Mouse (Mus musculus): Measurements from ENCODE around the gene 1700001C19Rik.

Gene 1700001C19Rik

DNA sequence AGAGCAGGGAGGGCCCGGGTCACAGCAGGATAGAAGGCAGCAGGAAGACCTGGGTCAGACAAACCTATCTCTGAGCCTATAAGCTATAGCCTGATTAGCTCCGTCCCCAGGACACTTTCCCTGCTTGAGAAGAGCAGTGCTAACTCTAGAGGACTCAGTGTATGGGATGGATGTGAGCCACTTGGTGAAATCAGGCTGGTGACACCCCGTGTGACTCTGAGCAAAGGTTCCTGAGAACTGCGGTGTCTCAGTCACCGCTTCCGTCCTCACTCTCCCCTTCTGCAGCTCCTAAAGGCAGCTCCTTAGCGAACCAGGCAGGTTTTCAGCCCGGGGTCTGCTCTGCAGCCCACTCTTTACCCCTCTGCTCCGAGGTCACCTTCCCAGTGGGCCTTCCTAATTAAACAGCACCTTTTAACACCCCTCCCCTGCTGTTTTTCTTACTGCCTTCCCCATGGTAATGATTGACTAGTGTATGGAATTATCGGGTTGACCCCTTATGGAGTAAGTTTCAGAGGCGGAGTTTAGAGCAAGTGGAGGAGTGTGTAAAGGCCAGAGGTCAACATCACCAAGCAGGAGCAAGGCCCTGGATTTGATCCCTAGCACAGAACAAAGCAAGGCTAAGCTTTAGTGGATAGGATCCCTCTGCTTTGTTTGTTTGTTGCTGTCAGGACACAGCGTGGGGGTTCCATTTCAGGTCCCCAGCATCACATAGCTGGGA is 27.2 kb upstream of the 1700001C19Rik start:
- in situ Hi-C loops (cut with MboI; ENCODE audit: low pct_unique_long_range_greater_than_20kb in 1 of 2, low sequenced_read_pairs in 2 of 2, unreplicated experiment in 1 of 2), result no loop called here

DNA sequence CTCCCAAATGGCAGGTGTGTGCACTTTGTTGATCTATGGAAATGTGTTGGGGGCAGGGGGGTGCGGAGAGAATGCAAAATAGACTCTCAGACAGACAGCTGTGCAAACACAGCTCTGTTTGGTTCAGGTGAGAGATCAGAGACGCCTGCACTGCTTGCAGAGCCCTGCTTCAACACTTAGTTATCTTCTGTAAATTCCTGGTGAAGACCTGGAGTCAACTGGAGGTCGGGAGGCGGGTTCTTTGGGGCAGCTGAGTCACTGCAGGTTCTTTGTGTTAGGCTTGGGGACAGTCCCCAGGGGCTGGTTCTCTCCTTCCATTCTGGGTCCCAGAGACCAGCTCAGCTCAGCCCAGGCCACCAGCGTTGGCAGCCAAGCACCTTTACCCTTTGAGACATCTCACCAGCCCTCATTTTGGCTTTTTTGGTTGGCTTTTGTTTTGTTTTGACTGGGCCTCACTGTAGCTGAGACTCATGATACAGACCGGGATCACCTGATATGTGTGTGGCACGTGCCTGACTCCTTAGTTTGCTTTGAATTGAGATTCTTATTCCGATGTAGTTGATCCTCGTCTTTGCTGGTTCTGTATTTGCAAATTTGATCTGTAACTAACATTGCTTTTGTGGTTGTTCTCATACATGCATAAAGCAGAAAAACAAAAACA is 25.7 kb upstream of the 1700001C19Rik start:
- in situ Hi-C loops (cut with MboI; ENCODE audit: low pct_unique_long_range_greater_than_20kb in 1 of 2, low sequenced_read_pairs in 2 of 2, unreplicated experiment in 1 of 2), result no loop called here

DNA sequence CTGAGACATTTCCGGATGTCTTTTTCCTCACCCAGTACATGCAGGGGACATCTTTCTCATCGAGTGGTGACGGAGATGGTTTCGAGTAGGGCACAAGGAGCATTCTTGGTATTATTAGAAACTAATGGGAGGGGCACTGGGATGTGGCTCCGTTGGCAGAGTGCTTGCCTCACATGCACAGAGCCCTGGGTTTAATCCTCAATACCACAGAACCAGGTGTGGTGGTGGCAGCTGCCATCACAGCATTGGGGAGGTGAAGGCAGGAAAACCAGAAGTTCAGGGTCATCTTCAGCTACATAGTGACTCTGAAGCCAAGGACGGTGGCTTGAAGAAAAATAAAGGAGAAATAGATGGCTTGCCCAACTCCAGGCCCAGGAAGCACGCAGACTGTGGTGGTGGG is 25.0 kb upstream of the 1700001C19Rik start:
- in situ Hi-C loops (cut with MboI; ENCODE audit: low pct_unique_long_range_greater_than_20kb in 1 of 2, low sequenced_read_pairs in 2 of 2, unreplicated experiment in 1 of 2), result no loop called here

DNA sequence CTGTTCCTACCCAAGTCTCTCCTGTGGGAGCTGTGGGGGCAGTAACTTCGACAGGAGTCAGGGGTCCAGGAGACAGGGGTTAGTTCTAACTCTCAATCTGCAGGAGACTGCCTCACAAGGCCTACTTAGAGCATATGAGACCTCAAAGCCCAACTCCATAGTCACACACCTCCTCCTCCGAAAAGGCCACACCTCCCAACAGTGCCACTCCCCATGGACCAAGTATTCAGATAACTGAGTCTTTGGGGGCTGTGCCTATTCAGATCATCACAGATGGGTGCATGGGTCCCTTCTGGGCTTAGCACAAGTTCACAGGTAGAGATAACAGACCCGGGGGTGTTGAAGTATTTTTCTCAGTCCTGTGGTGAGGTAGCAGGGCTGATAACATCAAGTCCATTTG is 24.5 kb upstream of the 1700001C19Rik start:
- in situ Hi-C loops (cut with MboI; ENCODE audit: low pct_unique_long_range_greater_than_20kb in 1 of 2, low sequenced_read_pairs in 2 of 2, unreplicated experiment in 1 of 2), result no loop called here

DNA sequence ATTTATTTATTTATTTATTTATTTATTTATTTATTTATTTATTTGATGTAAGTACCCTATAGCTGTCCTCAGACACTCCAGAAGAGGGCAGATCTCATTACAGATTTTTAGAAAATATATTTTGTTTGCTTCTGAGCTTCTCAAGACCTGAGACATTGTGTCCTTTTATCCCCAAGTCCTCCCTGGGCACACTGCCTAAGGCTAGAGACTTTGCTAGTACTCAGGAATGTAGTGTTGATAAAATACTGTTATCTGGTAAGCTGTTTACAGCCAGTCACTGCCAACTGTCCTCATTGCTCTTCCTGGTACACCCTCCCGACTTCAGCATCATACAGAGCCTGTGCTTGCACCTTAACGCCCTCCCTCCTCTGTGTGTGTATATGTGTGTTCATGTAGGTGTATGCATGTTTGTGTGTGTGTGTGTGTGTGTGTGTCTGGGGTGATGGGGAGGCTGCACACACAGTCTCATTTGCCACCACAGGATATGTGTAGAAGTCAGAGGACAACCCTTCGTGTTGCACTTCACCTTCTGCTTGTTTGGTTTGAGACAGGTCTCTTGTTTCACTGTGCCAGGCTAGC is 22.3 kb upstream of the 1700001C19Rik start:
- in situ Hi-C loops (cut with MboI; ENCODE audit: low pct_unique_long_range_greater_than_20kb in 1 of 2, low sequenced_read_pairs in 2 of 2, unreplicated experiment in 1 of 2), result no loop called here

DNA sequence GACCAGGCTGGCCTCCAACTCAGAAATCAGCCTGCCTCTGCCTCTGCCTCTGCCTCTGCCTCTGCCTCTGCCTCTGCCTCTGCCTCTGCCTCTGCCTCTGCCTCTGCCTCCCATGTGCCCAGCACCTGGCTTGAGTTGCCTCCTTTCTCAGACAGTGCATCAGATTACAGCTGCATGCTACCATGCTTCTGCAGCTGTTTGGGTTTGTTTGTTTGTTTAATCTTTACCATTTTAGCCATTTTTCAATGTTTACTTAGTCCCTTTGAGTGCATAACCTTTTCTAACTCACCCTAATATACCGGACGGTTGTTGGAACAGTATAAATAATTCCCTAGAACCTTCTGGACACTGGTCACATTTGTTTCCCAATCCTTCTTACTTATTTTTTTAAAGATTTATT is 21.8 kb upstream of the 1700001C19Rik start:
- in situ Hi-C loops (cut with MboI; ENCODE audit: low pct_unique_long_range_greater_than_20kb in 1 of 2, low sequenced_read_pairs in 2 of 2, unreplicated experiment in 1 of 2), result no loop called here

DNA sequence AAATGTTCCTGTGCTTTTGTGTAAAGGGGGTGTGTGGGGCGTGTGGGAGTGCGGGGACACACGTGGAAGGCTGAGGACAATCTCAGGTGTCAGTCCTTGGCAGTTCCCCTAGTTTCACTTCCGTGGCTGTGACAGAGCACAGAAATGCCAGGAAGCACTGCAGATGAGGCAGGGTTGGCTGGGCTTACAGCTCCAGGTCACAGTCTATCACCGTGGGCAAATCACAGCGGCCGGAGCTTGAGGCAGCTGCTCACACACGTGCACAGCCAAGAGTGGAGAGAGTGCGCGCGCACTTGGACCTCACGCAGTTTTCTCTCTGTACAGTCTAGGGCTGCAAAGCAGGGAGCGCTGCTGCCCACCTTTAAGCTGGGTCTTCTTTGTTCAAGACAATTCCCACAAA is 21.1 kb upstream of the 1700001C19Rik start:
- in situ Hi-C loops (cut with MboI; ENCODE audit: low pct_unique_long_range_greater_than_20kb in 1 of 2, low sequenced_read_pairs in 2 of 2, unreplicated experiment in 1 of 2), result no loop called here

DNA sequence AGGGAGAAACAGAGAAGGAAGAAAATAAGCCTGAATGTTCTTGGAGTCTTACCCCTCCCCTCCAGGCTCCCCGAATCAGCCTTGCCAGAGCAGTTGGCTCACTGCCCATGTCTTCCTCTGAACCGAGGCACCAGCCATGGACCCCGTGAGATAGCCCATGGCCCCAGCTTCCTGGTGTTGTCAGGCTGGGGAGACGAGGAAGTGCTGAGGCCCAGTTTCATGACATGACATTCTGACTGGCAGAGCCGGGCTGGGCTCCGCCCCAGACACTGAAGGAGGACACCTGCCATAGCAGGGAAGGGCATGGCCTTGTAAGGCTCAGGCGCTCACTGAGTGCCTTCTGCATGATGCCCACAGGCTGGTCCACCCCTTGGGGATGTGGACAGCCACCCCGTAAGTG is 17.5 kb upstream of the 1700001C19Rik start:
- in situ Hi-C loops (cut with MboI; ENCODE audit: low pct_unique_long_range_greater_than_20kb in 1 of 2, low sequenced_read_pairs in 2 of 2, unreplicated experiment in 1 of 2), result no loop called here

DNA sequence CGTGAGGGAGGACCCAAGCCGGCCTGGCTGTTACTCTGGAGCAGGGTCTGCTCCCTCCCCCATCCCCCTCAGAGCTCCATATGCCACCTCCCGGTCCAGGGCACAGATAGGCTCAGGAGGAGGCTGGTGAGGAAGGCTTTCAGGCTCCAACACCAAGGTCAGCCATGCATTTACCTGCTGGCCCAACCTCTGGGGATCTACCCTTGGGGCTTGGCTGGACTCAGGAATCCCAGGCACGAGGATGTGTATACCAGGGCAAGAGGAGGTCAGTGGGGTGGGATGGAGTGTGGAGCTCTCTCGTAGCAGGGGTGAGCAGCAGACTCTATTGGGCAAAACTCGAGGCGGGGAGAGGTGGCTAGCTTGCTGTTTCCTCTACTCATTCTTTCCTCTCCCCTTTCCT is 15.7 kb upstream of the 1700001C19Rik start:
- in situ Hi-C loops (cut with MboI; ENCODE audit: low pct_unique_long_range_greater_than_20kb in 1 of 2, low sequenced_read_pairs in 2 of 2, unreplicated experiment in 1 of 2), result no loop called here

DNA sequence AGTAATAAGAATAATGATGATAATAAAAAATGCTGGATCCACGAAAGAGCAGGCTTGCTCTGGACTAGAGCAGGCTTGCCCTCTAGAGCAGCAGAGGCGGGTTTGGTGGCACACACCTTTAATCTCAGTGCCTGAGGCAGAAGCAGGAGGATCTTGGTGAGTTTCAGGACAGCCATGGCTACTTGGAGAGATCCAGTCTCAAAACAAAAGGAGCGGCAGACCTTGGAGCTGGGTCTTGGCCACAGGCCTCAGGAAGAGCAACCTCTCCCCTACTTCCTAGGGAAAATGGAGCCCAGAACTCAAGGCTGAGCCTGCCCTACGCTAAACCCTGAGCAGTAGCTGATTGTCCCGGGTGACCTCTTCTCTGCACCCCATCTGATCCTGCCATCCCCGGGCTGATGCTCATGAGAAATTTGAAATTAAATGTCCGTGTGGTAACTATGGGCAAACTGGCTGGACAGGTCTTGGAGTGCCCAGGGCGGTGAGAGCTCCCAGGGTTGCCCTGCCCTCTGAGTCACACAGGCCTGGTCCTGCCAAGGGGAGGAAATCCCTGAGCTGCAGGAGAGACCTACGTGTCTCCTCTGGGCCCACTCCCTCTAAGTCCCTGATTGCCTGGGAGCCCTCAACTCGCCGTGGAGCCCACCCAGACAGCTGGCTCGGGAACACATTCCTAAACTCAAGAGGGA is 13.8 kb upstream of the 1700001C19Rik start:
- in situ Hi-C loops (cut with MboI; ENCODE audit: low pct_unique_long_range_greater_than_20kb in 1 of 2, low sequenced_read_pairs in 2 of 2, unreplicated experiment in 1 of 2), result no loop called here

DNA sequence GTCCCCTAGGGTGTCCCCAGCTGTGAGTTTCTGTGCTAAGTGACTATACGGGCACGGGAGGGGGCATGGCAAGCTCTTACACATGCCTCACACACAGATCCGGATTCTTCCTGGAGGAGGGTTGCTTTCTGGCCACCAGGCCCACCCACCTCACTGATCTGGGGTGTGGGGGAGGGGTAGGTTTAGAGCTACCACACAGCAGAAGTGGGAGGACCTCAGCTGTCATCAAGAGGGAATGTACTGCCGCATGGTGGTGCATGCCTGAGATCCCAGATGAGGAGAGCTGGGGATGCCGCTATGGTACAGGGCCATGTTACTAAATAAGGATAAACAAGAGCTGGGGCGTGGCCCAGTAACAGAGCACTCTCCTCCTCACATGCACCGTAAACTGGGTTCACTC is 13.1 kb upstream of the 1700001C19Rik start:
- in situ Hi-C loops (cut with MboI; ENCODE audit: low pct_unique_long_range_greater_than_20kb in 1 of 2, low sequenced_read_pairs in 2 of 2, unreplicated experiment in 1 of 2), result no loop called here

DNA sequence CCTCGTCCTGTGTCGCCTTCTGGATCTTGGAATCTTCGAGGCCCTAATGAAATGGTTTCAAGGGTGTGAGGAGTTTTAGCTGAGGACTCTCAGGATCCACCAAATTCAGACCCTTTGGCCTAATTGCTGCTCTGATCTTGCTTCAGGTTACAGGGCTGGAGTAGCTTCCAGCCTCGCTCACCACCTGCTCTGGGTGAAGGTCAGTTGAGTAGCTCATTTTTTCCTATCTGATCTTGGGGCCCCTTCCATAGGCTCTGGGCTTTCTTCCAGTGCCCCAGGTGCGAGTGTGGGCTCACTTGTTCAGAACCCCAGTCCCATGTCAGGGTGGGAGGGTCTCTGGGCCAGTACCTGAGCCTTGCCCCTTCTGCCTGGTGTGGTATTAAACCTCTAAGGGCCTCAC is 12.3 kb upstream of the 1700001C19Rik start:
- in situ Hi-C loops (cut with MboI; ENCODE audit: low pct_unique_long_range_greater_than_20kb in 1 of 2, low sequenced_read_pairs in 2 of 2, unreplicated experiment in 1 of 2), result no loop called here

DNA sequence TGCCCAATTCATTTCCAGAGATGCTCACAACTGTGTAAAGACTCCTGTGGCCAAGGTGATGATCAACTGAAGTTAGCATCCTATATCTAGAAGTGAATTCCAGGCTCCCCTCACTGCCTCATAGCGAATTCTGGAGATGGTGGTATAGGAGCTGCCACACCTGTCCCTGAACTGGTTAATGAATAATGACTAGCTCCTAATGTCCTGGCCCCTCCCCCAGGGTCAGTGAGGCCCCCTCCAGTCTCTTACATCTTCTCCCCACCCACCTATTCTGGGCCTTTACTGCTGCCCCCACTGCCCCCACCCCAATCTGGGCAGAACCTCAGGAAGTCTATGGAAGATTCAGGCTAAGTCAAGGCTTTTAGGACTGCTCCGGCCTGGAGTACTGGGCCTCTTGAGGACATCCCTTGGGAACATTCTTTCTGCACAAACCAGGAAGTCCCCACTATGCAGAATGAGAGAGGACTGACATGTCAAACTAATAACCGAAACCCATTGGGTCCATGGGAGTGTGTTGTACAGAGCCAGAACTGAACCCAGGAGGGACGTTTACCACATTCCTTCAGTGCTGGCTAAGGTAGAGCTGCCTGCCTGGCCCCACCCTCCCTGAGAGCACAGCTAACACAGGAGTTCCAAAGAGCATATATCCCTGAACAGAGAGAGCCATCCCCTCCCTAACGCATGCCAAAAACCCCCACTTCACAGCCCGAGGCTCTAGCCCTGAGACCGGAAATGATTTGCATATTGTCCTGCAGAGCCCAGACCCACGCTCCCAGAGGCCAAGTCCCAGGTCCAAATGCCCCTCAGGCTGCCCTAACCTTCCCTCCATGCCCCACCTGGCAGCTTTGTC is 11.6 kb upstream of the 1700001C19Rik start:
- in situ Hi-C loops (cut with MboI; ENCODE audit: low pct_unique_long_range_greater_than_20kb in 1 of 2, low sequenced_read_pairs in 2 of 2, unreplicated experiment in 1 of 2), result no loop called here

DNA sequence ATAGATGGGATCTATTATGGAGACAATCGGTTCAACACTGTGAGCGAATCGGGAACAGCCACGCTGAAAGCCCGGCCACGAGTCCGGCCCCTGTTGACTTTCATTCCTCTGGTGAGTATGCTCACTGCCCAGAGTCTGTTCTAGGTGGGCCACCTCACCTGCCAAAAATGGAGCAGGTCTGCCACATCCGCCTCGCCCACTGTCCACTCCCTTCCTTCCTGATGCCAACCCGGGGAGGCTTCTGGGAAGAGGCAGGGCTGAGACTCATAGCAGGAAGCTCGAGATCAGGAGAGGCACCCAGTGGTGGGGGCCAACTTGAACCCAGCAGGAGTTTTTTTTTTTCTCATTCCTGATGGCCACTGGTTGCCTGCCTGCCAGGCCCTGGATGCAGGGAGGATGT is 9.4 kb upstream of the 1700001C19Rik start:
- in situ Hi-C loops (cut with MboI; ENCODE audit: low pct_unique_long_range_greater_than_20kb in 1 of 2, low sequenced_read_pairs in 2 of 2, unreplicated experiment in 1 of 2), result no loop called here

DNA sequence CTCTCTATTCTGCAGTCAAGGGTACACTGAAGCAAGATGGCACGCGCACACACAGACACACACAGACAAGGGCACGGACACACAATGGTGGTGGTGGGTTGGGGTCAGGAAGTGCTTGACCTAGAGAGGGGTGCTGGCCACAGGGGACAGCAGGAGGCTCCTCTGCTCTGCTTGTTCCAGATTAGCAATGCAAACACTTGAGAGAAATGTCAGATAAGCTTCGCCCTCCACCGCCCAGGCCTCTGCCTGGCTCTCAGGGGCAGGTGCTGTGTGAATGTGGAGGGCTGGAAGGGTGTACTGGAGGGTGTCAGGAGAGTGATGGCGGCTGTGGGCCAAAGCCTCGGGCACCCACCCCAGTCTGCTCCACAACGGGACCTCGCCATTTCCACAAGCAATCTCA is 8.8 kb upstream of the 1700001C19Rik start:
- in situ Hi-C loops (cut with MboI; ENCODE audit: low pct_unique_long_range_greater_than_20kb in 1 of 2, low sequenced_read_pairs in 2 of 2, unreplicated experiment in 1 of 2), result no loop called here

DNA sequence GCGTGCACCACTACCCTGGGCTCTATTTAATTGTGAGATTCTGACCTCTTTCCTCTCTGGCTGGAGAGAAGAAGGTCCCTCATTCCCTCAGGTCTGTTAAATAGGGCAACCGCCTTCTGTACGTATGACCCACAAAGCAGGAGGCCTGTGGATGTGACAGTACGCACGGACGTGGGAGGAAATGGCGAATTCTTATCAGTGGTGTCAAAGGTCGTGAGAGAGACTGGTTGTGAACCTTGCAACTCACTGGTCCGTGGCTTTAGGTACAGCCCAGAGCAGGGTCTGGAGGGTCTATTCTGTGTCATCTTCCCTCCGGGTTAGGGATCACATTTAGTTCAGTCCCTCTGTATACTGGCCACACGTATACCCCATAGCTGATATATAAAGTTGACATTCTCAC is 8.3 kb upstream of the 1700001C19Rik start:
- in situ Hi-C loops (cut with MboI; ENCODE audit: low pct_unique_long_range_greater_than_20kb in 1 of 2, low sequenced_read_pairs in 2 of 2, unreplicated experiment in 1 of 2), result no loop called here

DNA sequence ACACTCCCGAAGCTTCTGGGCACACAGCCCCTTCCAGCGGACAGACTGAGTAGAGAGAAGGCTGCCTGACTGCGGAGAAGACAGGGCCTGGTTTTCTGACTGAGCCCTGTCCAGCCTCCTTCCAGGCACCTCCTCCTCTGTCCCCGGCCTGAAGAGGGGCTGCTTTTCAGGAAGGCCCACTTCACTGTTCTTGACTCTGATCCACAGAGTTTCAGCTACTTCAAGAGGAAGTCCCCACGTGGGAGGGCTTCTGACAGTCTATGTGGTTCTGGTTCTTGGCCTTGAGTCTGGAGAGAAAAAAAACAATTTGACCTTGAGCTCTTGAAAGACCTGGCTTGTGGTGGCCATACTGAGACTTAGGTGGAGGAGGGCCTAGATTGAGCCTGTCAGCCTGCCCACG is 6.9 kb upstream of the 1700001C19Rik start:
- in situ Hi-C loops (cut with MboI; ENCODE audit: low pct_unique_long_range_greater_than_20kb in 1 of 2, low sequenced_read_pairs in 2 of 2, unreplicated experiment in 1 of 2), result no loop called here

DNA sequence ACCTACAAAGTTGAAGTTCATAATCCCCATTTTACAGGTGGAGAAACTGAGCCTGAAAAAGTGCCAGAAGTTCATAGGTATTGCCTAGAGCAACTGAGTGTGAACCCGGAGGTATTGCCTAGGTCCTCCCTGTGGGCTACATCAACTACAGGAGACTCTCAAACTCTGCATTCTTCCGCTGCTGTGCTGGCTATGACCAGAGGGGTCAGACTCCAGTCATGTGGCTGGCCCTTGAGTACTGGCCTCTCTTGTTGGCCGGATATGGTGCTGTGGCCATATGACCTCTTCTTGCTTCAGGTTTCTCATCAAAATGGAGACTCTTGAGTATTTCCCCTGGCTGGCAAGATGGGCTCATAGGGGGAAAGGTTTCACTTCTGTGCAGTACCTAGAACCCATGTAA is 5.1 kb upstream of the 1700001C19Rik start:
- in situ Hi-C loops (cut with MboI; ENCODE audit: low pct_unique_long_range_greater_than_20kb in 1 of 2, low sequenced_read_pairs in 2 of 2, unreplicated experiment in 1 of 2), result no loop called here
